Mouse (Mus musculus) ZHBTc4 (cell line): ENCODE results near the gene Cdk1.
A peak's percentile ranks its signal among the peaks of the same experiment; 100 is the strongest.

Source experiments
- DNase-seq: peaks from one replicate; pipeline ENCODE4 v3.0.0-alpha.2; 2011; ENCODE audit warnings: low read depth, low spot score

Cdk1 gene

DNA sequence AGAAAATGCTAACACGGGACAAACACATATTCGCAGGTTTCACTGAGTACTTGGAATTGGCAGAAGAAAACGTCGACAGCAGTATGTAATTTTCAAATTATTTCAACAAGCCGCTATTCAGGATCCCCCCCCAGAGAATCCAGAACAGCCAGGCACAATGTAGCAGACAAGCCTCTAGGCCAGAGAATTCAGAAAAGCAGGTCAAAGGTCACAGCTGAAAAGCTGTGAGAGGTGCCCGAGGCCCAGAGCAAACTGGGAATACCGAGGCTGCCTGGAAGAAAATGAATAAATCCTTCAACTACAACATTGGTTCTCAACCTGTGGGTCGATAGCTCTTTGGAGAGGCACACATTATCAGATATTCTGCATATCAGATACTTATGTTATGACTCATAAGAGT is 4.5 kb downstream of the Cdk1 start:
- no peak for DNase-seq

DNA sequence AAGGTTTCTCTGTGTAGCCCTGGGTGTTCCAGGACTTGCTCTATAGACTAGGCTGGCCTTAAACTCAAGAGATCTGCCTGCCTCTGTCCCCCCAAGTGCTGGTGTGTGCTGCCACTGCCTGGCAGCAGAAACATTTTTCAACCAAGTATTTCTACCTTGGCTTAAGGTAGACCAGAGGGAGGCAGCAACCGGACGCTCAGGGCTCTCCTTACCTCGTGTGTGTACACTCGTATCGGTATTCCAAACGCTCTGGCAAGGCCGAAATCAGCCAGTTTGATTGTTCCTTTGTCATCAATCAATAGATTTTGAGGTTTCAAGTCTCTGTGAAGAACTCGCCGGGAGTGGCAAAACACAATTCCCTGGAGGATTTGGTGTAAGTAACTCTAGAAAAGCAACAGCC is 10.4 kb downstream of the Cdk1 start:
- no peak for DNase-seq

DNA sequence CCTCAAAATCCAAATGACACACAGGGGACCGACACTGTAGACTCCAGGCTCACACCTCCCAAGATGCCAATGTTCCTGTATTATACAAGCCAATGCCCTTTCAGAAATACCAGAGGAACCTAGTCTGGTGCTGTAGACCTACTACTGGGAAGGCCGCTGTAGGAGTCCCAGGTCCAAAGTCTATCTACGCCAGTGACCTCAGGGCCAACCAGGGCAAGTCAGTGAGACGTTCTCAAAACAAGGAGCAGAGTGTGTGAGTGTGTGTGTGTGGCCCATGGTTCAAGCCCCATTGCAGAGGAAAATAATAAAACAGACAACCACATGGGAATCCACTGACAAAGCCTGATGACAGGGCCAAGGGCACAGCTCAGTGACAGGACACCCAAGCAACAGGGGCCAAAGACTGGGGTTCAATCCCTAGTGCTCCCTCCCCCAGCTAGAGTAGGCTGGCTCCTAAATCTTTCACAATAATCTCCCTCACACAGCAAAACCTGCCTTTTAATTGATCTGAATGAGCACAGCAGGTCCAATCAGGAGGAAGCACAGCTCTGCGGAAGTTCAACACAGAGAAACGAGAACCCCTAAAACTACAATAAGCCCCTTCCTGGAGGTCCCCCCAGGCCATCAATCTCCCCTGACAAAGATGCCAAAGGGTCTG is 11.0 kb downstream of the Cdk1 start:
- DNase-seq = no peak

DNA sequence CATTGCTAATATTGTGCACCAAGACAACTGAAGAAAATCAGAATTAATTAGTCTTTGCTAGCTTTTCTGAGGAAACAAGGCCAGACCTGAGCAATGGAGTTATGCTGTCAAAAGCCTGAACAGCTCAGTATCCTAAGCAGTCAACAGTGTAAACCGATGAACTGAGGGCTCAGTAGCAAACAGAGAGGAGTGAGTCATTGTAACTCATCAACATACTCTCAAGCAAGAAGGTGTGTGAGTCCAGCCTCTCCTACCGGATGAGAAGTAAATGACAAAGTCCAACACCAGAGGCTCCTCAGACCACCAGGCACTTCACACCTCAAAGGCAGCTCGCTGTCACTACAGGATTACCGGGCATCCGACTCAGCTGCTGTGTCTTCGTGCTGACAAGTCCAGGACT is 12.7 kb downstream of the Cdk1 start:
- DNase-seq = no peak

DNA sequence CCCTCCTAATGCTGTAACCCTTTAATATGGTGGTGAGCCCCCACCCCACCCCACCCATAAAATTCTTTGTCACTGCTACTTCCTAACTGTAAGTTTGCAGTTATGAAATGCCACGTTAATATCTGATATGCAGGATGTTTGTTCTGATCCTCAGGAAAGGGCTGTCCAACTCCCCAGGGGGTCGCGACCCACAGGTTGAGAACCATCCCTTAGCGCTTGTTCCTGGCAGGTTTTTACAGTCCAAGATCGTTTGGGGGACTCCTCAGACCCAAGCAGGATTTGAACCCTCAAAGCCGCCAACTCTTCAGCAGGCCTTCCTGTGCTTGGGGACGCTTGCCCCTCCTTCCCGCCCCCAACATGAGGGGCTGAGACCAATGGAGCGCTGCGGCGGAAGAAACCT is 16.5 kb downstream of the Cdk1 start:
- DNase-seq = peak; percentile 41

DNA sequence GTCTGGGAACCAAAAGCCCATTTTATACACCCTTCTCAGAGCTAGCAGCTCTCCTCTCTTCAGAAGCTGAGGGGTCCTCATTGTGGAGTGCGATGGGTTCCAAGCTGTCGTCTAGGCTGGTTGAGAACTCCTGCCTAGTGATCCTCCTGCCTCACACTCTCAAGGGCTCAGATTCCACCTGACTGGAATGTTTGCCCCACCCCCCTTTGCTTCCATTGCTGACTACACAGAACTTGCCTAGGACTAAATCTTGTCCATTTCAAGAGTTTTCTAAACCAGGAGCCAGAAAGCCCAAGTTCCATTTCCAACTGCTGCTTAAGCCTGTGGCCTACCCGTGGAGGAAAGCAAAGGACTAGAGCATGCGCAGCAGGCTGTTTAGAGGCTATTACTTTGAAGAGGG is 17.1 kb downstream of the Cdk1 start:
- DNase-seq = peak; percentile 73

DNA sequence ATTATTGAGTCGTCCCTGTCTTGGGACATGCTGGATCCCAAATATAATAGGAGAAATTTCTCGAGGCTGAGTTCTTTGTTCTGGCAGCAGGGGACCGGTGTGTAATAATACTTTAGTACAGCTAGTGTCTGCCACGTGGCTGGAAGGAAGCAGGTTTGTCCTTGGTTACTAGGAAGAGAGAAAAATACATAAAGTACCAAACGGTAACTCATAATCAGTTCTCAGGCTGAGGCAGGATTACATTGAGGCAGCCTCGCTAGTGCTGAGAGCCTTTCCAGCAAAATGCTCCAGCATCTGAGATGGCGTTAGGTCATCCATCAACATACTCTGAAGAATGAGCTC is 17.6 kb downstream of the Cdk1 start:
- DNase-seq = no peak

DNA sequence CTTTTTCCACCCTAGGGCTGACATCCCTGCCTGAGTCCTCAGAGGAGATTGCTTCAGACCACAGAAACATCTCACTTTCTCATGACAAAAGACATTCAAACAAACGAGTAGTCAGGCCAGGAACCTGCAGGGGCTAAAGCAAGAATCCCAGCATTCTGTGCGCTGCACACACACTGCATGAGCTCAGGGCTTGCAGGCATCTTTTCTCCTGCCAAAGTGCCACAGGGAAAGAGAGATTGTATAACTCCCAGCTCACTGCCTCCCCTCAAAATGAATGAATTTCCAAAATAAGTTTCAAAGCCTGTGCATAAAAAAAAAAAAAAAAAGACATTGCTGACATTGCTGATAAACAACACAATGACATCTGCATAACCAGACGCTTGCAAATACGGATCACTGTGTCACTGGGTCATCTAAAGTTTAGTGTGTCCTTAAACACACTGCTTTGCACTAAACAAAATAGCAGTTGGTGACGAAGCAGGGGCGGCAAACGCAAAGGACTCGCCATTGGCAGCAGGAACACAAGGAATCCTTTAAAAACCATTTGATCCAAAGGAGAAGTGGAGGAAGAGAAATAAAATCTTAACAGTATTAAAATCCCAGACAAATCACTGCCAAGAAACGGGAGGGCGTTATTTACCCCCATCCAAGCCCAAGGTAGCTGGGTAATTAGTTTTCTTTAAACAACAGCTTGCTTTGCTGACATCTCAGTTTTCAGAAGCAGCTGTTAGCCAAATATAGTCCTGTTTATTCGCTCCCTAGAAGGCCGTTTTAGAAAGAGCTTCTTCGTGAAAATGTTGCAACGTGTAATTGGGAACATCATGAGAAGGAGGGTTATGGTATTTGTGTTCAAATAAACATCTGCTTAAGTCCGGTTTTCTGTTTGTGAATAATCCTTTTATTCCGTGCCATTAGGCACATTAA is 18.2 kb downstream of the Cdk1 start:
- no peak for DNase-seq

DNA sequence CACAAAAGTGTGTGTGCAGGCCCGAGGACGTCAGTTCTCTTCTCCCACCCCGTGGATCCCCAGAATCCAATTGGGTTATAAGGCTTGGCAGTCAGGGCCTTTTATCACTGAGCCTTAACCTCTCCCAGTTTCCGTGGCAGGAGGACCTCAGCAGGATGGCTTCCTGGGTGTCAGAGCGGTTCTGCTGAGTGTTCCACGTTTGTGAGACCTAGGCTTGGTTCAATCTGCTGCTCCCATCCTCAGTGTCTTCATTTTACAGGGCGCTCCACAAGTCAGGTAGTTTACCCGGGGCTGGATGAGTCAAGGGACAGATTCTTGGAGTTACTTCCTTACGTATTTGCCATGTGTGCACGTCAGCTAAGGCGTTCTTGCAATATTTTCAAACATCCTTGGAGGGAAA is 19.5 kb downstream of the Cdk1 start:
- DNase-seq = no peak

DNA sequence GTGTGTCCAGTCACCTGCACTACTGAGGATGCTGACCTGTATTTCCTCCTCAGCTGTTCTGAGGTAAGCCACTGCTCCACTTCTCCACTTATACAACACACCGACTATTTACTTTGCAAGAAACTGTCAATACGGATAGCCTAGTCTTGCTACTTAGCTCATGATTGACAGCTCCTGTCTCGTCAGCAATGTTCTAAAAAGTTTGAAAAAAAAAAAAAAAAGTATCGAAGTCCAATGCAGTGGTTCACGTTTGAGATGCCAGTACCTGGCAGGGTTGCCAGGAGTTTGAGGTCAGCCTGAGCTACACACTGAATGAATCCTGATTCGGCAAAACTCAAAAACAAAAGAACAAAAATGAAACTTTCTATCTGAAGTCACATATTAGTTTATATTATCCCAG is 21.5 kb downstream of the Cdk1 start:
- DNase-seq = no peak

DNA sequence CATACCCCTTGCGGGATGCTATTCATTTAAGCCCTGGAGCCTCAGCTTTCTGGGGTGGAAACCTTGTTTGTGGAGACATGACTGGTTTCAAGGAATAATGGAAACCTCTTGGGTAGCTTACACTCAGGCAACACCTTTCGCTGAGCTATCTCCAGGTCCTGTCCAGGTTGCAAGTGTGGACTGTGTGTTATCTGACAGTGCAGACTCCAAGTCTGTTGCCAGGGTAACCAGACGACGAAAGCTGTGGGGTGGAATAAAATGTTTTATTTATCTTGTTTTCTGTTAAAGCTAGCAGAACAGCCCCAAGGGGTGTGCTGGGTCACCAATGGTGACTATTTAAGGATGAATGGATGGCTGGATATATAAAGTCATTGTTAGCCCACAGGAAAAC is 24.1 kb downstream of the Cdk1 start:
- no peak for DNase-seq

DNA sequence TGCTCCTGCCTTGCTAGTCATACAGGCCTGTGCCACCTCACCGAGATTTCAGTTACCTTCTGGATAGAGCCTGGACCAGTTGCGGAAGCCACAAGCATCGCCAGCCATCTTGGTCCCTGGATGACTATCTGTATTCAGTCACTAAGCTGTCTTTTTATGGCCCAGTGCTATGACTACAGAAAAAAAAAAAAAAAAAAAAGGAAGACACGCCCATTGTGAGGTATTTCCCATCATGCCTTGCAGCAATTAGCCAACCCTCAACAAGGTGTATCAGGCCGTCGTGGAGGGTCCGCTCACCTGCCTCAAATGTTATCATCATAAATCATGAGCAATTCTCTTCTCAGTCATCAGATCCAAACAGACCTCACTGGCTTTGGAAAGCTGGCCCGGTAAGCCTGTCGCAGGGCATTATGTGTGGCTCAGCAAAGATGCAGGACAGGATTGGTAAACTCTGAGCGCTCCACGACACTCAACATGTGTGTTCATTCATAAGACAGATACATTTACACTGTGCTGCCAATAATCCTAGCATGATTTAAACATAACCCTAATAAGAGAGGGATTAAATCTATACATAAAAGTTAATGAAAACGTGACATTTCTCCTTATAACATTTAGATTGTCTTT is 24.6 kb downstream of the Cdk1 start:
- DNase-seq = peak; percentile 63

DNA sequence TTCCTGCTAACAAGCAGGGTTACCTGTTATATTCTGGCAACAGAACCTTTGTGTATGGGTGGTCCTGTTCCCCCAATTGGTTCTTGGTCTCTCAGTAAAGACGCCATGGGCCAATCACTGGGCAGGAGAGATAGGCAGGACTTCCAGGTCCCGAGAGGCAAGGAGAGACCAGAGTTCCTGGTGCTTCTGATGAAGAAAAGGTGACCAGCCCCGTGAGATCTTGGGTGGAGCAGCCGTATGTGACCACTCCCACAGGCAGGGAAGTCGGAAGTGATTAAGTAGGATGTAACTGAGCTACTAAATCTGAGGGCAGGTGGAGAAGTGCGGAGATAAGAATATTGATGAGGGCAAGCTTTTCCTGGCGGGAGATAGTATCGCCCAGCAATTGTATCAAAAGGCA is 25.4 kb downstream of the Cdk1 start:
- DNase-seq = peak; percentile 80

DNA sequence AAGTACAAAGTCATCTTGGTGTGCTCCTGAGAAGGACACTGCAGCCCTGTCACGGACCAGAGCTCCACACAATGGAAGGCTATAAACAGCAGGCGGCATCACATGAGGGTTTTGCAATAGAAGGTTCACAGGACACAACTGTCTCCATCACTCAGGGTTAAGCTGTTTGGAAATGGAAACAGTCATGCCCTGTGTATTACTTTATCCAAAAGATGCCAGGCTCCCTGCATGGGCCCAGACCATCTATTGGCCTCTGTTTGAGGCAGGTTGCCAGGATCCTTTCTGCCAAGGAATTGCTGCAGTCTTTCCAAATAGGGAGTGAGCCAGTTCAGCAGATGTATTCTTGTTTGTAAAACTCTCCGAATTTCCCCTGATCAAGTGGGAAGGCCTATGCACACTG is 26.3 kb downstream of the Cdk1 start:
- no peak for DNase-seq

DNA sequence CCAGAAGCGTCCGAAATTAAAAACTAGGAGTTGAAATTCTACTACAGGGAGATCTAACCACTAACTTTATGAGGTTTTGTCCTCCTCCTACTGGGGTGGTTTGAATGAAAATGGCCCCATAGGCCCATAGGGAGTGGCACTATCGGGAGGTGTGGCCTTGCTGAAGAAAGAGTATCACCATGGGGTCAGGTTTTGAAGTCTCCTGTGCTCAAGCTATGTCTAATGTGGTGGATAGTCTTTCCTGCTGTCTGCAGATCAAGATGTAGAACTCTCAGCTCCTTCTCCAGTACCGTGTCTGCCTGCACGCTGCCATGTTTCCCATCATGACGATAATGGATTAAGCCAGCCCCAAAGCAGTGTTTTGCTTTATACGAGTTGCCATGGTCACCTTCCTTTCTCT is 27.9 kb downstream of the Cdk1 start:
- DNase-seq = peak; percentile 70

DNA sequence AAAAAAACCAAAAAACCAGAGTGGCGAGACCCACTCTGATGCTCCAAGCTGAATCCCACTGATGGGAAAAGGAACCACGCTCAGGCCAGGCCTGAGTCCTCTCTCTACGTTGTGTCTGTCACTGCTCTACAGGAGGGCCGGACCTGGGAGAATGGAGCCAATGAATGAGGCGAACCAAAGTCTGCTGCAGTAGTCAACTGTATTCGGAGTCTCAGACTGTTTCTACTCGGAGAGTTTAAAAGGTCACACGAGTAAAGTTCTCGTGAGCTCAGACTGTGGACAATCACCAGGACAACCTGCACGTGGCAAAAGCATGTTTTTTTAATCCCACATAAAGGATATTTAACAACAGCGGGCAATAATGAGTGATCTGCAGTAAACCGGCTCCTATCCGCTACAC is 28.8 kb downstream of the Cdk1 start:
- peak; percentile 56 for DNase-seq

DNA sequence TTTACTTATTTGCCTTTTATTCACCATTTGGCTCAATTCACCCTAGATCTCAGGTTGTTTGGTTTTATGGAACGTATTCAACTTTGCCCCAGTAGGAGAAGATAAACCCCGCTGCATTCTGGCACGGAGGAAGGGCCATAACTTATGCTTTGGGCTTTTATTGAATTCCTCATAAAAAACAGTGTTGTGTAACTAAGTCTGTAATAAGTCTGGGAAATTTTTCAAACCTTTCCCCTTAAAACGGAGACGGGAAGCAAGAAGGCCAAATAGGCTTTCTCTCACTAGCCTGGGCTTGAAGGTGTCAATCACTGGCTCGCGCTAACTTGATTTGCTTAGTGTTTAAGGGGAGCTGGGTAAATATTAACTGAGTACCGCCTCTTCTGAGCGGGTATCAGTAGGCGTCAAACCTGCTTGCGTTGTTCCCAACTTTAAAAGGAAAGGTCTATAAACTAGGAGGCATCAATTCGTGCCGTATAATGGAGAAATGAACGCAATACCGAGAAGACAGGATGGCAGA is 31.2 kb downstream of the Cdk1 start:
- no peak for DNase-seq

DNA sequence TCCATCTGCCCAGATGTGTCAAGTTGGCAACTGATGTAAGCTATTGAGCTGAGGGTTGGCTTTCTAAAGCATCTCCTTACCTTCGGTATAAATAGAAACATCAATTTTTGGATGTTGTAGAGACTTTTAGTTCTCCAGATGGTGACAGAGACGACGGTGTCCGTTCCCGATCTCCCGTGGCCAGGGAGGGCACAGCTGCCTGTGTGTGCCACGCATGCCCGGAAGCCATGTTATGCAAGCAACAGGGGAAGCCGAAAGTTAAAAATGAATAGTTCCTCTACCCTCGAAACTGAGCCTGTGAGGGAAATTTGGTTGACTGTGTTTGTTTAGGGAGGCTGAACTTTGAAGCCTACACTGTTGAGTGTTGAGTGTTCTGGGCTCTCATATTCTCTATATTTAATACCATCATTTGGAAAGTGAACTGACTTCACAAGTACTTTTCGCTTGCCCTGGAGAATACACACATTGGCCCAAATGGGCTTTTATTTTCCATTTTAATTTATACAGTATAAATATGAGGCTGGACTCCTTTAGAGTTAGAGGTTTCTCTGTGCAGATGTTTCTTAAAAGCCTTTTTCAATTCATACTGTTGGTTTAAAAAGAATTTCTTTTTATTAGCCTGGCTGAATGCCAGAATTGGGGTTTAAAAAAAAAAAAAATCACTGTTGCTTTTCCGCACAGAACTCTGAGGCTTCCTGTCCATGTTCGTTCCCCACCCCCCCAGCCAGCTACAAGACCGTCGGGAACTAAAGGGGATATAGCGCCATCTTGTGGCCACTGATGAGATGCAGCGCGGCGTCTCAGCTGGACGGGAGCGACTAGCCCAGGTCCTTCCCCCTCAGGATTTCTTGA is 31.8 kb downstream of the Cdk1 start:
- peak; percentile 90 for DNase-seq

DNA sequence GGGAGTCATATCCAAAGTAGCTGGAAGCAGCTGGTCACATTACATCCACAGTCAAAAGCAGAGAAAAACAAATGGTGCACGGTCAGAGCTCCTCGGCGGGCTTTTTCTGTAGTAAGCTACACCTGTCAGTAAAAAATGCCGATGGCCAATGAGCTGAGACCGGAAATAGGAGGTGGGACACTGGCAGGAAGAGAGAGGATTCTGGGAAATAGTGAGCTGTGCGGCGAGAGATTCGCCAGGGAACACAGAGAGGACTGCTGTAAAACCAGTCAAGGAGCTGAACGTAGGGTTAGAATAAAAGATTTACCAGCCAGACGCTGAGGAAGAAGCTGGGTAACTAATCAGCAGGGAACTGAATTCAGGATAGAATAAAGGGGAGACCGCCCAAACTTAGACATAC is 34.2 kb downstream of the Cdk1 start:
- DNase-seq = peak; percentile 90

DNA sequence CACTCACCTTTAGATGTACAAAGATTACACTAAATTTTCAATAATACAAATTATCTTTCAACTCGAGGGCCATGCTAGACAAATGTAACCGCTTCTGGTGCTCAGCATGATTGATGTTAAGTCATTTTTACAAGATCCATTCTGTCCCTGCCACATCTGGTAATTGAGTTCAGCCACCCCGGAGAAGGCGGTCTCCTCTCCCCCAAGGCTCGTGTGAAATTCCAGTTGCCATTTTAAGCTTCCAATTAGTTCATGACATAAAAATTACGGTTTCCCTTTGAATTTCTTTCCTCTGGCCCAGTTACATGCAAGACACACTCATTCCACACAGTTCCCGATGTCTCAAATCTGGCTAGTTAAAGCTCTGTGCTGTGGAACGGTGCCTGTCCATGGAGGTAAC is 38.8 kb downstream of the Cdk1 start:
- no peak for DNase-seq

DNA sequence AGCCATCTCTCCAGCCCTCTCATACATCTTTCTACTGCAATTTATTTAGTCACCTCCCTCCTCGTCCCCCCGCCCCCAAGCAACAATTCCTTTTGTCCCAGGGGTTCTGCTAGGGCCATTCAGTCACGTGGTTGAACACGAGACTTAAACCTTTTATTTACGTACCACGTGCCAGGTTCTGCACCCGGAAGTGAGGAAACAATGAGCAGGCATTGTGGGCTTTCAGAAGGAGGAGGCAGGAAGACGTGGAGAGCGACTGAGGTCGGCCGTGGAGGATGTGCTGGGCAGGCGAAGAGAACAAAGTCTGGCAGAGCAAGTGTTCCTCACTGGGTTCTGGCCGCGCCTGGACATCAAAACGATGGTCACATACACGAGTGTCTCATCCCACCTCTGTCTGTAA is 40.9 kb downstream of the Cdk1 start:
- DNase-seq = peak; percentile 93

DNA sequence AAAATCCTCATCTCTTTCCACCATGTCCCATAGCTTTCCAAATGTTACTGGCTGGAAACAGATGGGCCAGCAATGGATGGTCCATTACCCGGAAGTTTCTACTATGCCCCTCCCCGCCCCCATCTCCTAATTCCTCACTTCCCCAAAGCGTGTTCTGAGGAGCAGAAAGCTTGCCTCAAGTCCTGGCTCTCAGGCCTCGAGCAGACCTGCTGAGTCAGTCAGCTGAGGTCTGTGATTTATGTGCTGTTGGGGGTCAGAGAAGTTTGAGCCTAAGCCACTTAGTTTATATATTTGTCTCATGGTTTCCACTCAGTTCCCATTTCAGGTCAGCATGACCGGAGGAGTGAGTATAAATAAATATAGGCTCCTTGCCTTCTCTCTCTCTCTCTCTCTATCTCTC is 43.6 kb downstream of the Cdk1 start:
- no peak for DNase-seq
